Mouse (Mus musculus): Measurements from ENCODE around the gene Sirt3. TPM values are rescaled to one million over a fixed set of nuclear protein-coding genes. Genes with fewer than 3 reads are reported as not detected.

Gene Sirt3
- polyA plus RNA-seq, 1 experiment = 99.4 TPM

- H3K4me3 ChIP-seq (replicated peaks; ENCODE audit: insufficient read depth, low read depth, low read length) = peak overlapping the region; percentile 98
- H3K27me3 ChIP-seq (ENCODE audit: control insufficient read depth, insufficient read depth, low read length) = no peaks in the 10 kb centered on the region
- TF ChIP-seq POLR2A (IDR thresholded peaks at IDR 0.05; ENCODE audit: borderline replicate concordance, insufficient read depth, low read length) (no peak), CTCF (IDR thresholded peaks at IDR 0.05; ENCODE audit: borderline replicate concordance, insufficient read depth, low read depth, low read length) (no peak)
- DNase-seq = no peak
- no peaks in the 10 kb centered on the region; the same call in 1 of the 2 replicates for H3K4me1 ChIP-seq (ENCODE audit: control insufficient read depth, insufficient read depth, low read length)
- WGBS = under 1% methylated on average over 12 of the region's 12 CpGs
- no peak overlapping the region for H3K27ac ChIP-seq (ENCODE audit: insufficient read depth, low read length)
Observed at GRCm38 (mm10) chr7:140882469-140882803, 327 bp upstream of the Sirt3 start.

GRCm38 (mm10) chr7:140880865-140881515 is 1.1 kb downstream of the Sirt3 start:
- Histone ChIP-seq H3K27ac (ENCODE audit: insufficient read depth, low read length) (peak overlapping the region; percentile 76; the same call in 1 of the 2 replicates), H3K27me3 (ENCODE audit: control insufficient read depth, insufficient read depth, low read length) (no peaks in the 10 kb centered on the region), H3K4me1 (ENCODE audit: control insufficient read depth, insufficient read depth, low read length) (no peaks in the 10 kb centered on the region; the same call in 1 of the 2 replicates), H3K4me3 (replicated peaks; ENCODE audit: insufficient read depth, low read depth, low read length) (peak overlapping the region; percentile 98)
- WGBS = 4% methylated on average over 8 of the region's 8 CpGs
- no peak for DNase-seq
- no peak for TF ChIP-seq CTCF (IDR thresholded peaks at IDR 0.05; ENCODE audit: borderline replicate concordance, insufficient read depth, low read depth, low read length)

GRCm38 (mm10) chr7:140880419-140880818 is 1.7 kb downstream of the Sirt3 start:
- H3K4me1 ChIP-seq (ENCODE audit: control insufficient read depth, insufficient read depth, low read length) = no peaks in the 10 kb centered on the region; the same call in 1 of the 2 replicates
- H3K27me3 ChIP-seq (ENCODE audit: control insufficient read depth, insufficient read depth, low read length) = no peaks in the 10 kb centered on the region
- no peak overlapping the region for H3K4me3 ChIP-seq (replicated peaks; ENCODE audit: insufficient read depth, low read depth, low read length)
- no peak overlapping the region for H3K27ac ChIP-seq (ENCODE audit: insufficient read depth, low read length)
- DNase-seq = no peak
- WGBS = 90% methylated on average over 3 of the region's 3 CpGs
- TF ChIP-seq POLR2A (IDR thresholded peaks at IDR 0.05; ENCODE audit: borderline replicate concordance, insufficient read depth, low read length) (no peak), CTCF (IDR thresholded peaks at IDR 0.05; ENCODE audit: borderline replicate concordance, insufficient read depth, low read depth, low read length) (no peak)

- Histone ChIP-seq H3K27me3 (ENCODE audit: control insufficient read depth, insufficient read depth, low read length) (no peaks in the 10 kb centered on the region), H3K4me3 (replicated peaks; ENCODE audit: insufficient read depth, low read depth, low read length) (no peak overlapping the region), H3K27ac (ENCODE audit: insufficient read depth, low read length) (no peak overlapping the region), H3K4me1 (ENCODE audit: control insufficient read depth, insufficient read depth, low read length) (no peaks in the 10 kb centered on the region; the same call in 1 of the 2 replicates)
- TF ChIP-seq POLR2A (IDR thresholded peaks at IDR 0.05; ENCODE audit: borderline replicate concordance, insufficient read depth, low read length) (no peak), CTCF (IDR thresholded peaks at IDR 0.05; ENCODE audit: borderline replicate concordance, insufficient read depth, low read depth, low read length) (no peak)
- 89% methylated on average over 7 of the region's 7 CpGs for WGBS
- DNase-seq = no peak
Observed at GRCm38 (mm10) chr7:140879355-140879754, 2.8 kb downstream of the Sirt3 start.

- 89% methylated on average over 6 of the region's 6 CpGs for WGBS
- Histone ChIP-seq H3K4me3 (replicated peaks; ENCODE audit: insufficient read depth, low read depth, low read length) (no peak overlapping the region), H3K27me3 (ENCODE audit: control insufficient read depth, insufficient read depth, low read length) (no peaks in the 10 kb centered on the region), H3K4me1 (ENCODE audit: control insufficient read depth, insufficient read depth, low read length) (no peaks in the 10 kb centered on the region), H3K27ac (ENCODE audit: insufficient read depth, low read length) (no peak overlapping the region)
- TF ChIP-seq CTCF (IDR thresholded peaks at IDR 0.05; ENCODE audit: borderline replicate concordance, insufficient read depth, low read depth, low read length) = no peak
- no peak for TF ChIP-seq POLR2A (IDR thresholded peaks at IDR 0.05; ENCODE audit: borderline replicate concordance, insufficient read depth, low read length)
- no peak for DNase-seq
Observed at GRCm38 (mm10) chr7:140877364-140877763, 4.7 kb downstream of the Sirt3 start.

GRCm38 (mm10) chr7:140874224-140874623 is 7.9 kb downstream of the Sirt3 start:
- WGBS = 94% methylated on average over 4 of the region's 4 CpGs
- no peak overlapping the region for H3K27ac ChIP-seq (ENCODE audit: insufficient read depth, low read length)
- H3K4me3 ChIP-seq (replicated peaks; ENCODE audit: insufficient read depth, low read depth, low read length) = no peak overlapping the region
- no peaks in the 10 kb centered on the region for H3K27me3 ChIP-seq (ENCODE audit: control insufficient read depth, insufficient read depth, low read length)
- TF ChIP-seq POLR2A (IDR thresholded peaks at IDR 0.05; ENCODE audit: borderline replicate concordance, insufficient read depth, low read length) = no peak
- H3K4me1 ChIP-seq (ENCODE audit: control insufficient read depth, insufficient read depth, low read length) = no peaks in the 10 kb centered on the region
- no peak for DNase-seq

GRCm38 (mm10) chr7:140864761-140865160 is 17.3 kb downstream of the Sirt3 start:
- DNase-seq = no peak
- H3K4me1 ChIP-seq (ENCODE audit: control insufficient read depth, insufficient read depth, low read length) = peaks cover 11% of the 10 kb centered on the region
- H3K4me3 ChIP-seq (replicated peaks; ENCODE audit: insufficient read depth, low read depth, low read length) = no peak overlapping the region
- H3K27ac ChIP-seq (ENCODE audit: insufficient read depth, low read length) = no peak overlapping the region
- 82% methylated on average over 12 of the region's 12 CpGs for WGBS
- TF ChIP-seq POLR2A (IDR thresholded peaks at IDR 0.05; ENCODE audit: borderline replicate concordance, insufficient read depth, low read length) = no peak
- TF ChIP-seq CTCF (IDR thresholded peaks at IDR 0.05; ENCODE audit: borderline replicate concordance, insufficient read depth, low read depth, low read length) = no peak
- no peaks in the 10 kb centered on the region for H3K27me3 ChIP-seq (ENCODE audit: control insufficient read depth, insufficient read depth, low read length)

- Histone ChIP-seq H3K4me3 (replicated peaks; ENCODE audit: insufficient read depth, low read depth, low read length) (no peak overlapping the region), H3K4me1 (ENCODE audit: control insufficient read depth, insufficient read depth, low read length) (peaks cover 23% of the 10 kb centered on the region), H3K27me3 (ENCODE audit: control insufficient read depth, insufficient read depth, low read length) (no peaks in the 10 kb centered on the region), H3K27ac (ENCODE audit: insufficient read depth, low read length) (no peak overlapping the region)
- TF ChIP-seq POLR2A (IDR thresholded peaks at IDR 0.05; ENCODE audit: borderline replicate concordance, insufficient read depth, low read length) (no peak), CTCF (IDR thresholded peaks at IDR 0.05; ENCODE audit: borderline replicate concordance, insufficient read depth, low read depth, low read length) (no peak)
- peak in 1 of 2 experiments; percentile 26 for DNase-seq
- 16% methylated on average over 5 of the region's 5 CpGs for WGBS
Observed at GRCm38 (mm10) chr7:140860728-140861127, 21.4 kb downstream of the Sirt3 start.

All from cerebellum, adult 2 months (tissue).